Mouse (Mus musculus) lung, postnatal 0 days (tissue): ENCODE results near the gene Tor2a.

Experiments
- CTCF ChIP-seq: IDR thresholded peaks from 2 replicates; pipeline ENCODE4 v1.5.1; 2016; ENCODE audit warnings: antibody characterized with exemption, mild to moderate bottlenecking
- EP300 ChIP-seq: IDR thresholded peaks from 2 replicates; pipeline ENCODE4 v1.6.1; 2016; ENCODE audit warnings: antibody characterized with exemption, mild to moderate bottlenecking, control low read depth

- TF ChIP-seq CTCF (peak; percentile 63), EP300 (no peak)
Observed at GRCm38 (mm10) chr2:32752181-32752580, 4.9 kb upstream of the Tor2a start.
